ENCODE assay signal across 7 mouse cellular contexts in the genomic region with DNA sequence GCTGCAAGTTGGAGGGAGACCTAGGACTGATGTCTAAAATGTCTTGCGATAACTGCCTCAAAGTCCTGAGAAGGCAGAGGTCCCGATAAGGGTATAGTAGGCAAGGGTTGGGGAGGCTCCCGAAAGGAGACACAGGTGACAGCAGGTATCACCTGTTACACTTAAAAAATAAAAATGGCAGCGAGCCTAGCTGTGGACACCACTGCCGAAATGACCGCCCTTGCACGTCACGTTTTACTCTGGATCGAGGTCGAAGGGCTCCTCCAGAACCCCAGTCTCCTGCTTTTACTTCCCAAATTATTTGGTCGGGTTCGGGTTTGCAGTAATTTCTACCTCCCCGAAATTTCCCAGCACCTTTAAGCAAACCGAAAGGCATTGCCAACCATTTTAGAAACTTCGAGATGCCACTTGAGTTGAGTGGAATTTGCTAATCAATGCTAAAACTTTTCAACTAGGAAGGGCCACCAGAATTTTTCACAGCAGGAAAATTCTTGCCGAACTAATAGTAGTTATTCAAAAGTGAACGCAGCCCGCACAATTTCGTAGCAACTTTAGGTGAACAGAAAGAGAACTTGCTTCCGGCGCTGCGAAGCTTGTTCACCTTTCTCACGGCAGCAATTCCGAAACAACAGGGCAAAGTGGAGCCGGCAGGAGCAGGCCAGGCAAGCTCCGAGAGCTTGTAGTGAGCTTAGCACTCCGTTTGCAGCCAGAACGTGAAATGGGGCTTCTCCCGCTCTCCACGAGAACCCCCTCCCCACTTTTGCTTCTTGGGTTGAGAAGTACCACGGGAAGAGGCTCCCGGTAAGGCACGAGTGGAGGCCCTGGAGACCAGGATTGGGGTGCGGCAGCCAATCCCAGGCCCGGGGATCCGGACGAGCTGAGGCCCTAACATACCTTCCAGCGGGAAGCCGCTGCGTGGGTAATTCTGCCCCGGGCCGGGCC. TPM values are rescaled to one million over a fixed set of nuclear protein-coding genes. Genes with fewer than 3 reads are reported as not detected.
A peak's percentile ranks its signal among the peaks of the same experiment; 100 is the strongest.
DNase-seq lines count a peak whose midpoint lies in the region; ATAC-seq and TF ChIP-seq lines count a peak whose summit lies in the region.

No protein-coding gene starts in this region.

- H3K36me3 ChIP-seq in C2C12 (ENCODE audit: control insufficient read depth, insufficient read depth), result no peaks in the 10 kb centered on the region
- no peaks in the 10 kb centered on the region for H3K36me3 ChIP-seq in forebrain, embryonic 15.5 days
- no peaks in the 10 kb centered on the region for H3K36me3 ChIP-seq in liver, embryonic 14.5 days (replicated peaks; ENCODE audit: control insufficient read depth, insufficient read depth, low read depth)

- TF ChIP-seq EP300 in liver, embryonic 14.5 days (IDR thresholded peaks at IDR 0.05; ENCODE audit: low read depth), result no peak

- no peaks in the 10 kb centered on the region for H3K79me2 ChIP-seq in C2C12 (ENCODE audit: control insufficient read depth, insufficient read depth)

- TF ChIP-seq CTCF in C2C12 (IDR thresholded peaks at IDR 0.05; ENCODE audit: control insufficient read depth, insufficient read depth, insufficient read length), result no peak
- no peak for TF ChIP-seq CTCF in liver, embryonic 14.5 days (IDR thresholded peaks at IDR 0.05; ENCODE audit: low read depth)

- no peak for DNase-seq in liver, embryonic 14.5 days (ENCODE audit: low read depth in 3 of 3, low spot score in 3 of 3)
- no peak for DNase-seq in gastrocnemius, postnatal 10 days
- DNase-seq in cerebellum, adult 9-10 months, result no peak

- no peaks in the 10 kb centered on the region for H3K79me3 ChIP-seq in C2C12 (ENCODE audit: low read depth)

- H3K4me2 ChIP-seq in forebrain, embryonic 15.5 days (replicated peaks), result no peak overlapping the region; the same call in 1 of the 2 replicates
- peak overlapping the region; percentile 26 for H3K4me2 ChIP-seq in liver, embryonic 14.5 days (ENCODE audit: low read depth)

- H3K9me3 ChIP-seq in forebrain, embryonic 15.5 days, result no peaks in the 10 kb centered on the region
- H3K9me3 ChIP-seq in liver, embryonic 14.5 days (ENCODE audit: control insufficient read depth, low read length), result no peaks in the 10 kb centered on the region

- H3K9ac ChIP-seq in forebrain, embryonic 15.5 days (replicated peaks), result no peak overlapping the region
- no peak overlapping the region for H3K9ac ChIP-seq in liver, embryonic 14.5 days (replicated peaks)

- peak overlapping the region; percentile 21 for H3K4me3 ChIP-seq in C2C12 (ENCODE audit: insufficient read depth, poor library complexity, severe bottlenecking)
- peak overlapping the region; percentile 16 for H3K4me3 ChIP-seq in forebrain, embryonic 15.5 days
- peak overlapping the region in 1 of 2 experiments; percentile 8; a peak in 2 of 4 replicates for H3K4me3 ChIP-seq in liver, embryonic 14.5 days (ENCODE audit: insufficient read depth in 1 of 2, low read depth in 2 of 2, low read length in 2 of 2)

- H3K27me3 ChIP-seq in C2C12 (ENCODE audit: control insufficient read depth, insufficient read depth, insufficient read length), result no peaks in the 10 kb centered on the region
- peaks cover 94% of the 10 kb centered on the region for H3K27me3 ChIP-seq in forebrain, embryonic 15.5 days
- peaks cover 97% of the 10 kb centered on the region for H3K27me3 ChIP-seq in liver, embryonic 14.5 days (ENCODE audit: control insufficient read depth, insufficient read depth, low read length)

- WGBS in forebrain, embryonic 15.5 days, result under 1% methylated on average over 42 of the region's 42 CpGs
- 2% methylated on average over 42 of the region's 42 CpGs for WGBS in liver, embryonic 14.5 days (ENCODE audit: insufficient replicate concordance)

- H3K27ac ChIP-seq in forebrain, embryonic 15.5 days (replicated peaks), result no peak overlapping the region
- no peak overlapping the region for H3K27ac ChIP-seq in liver, embryonic 14.5 days

- peaks cover 9% of the 10 kb centered on the region for H3K4me1 ChIP-seq in forebrain, embryonic 15.5 days
- no peaks in the 10 kb centered on the region for H3K4me1 ChIP-seq in liver, embryonic 14.5 days (replicated peaks; ENCODE audit: control insufficient read depth in 2 of 2, insufficient read depth in 2 of 2, low read length in 1 of 2)

- peak; percentile 23 for ATAC-seq in CD4-positive, CD25-positive, alpha-beta regulatory T cell, adult 4 months
- ATAC-seq in forebrain, embryonic 15.5 days (replicated peaks), result no peak
- ATAC-seq in liver, embryonic 14.5 days (ENCODE audit: insufficient read depth), result no peak
- no peak for ATAC-seq in monocyte, adult 5-6 weeks (replicated peaks; ENCODE audit: insufficient number of reproducible peaks, low FRiP score, low TSS enrichment, poor library complexity, severe bottlenecking)

- peak overlapping the region; percentile 68 for H3ac ChIP-seq in C2C12 (ENCODE audit: control insufficient read depth, insufficient read length, low read depth)

TF ChIP-seq in C2C12, 6 proteins besides CTCF, POLR2A, EP300 and RAD21:
- TF ChIP-seq USF1 (IDR thresholded peaks at IDR 0.05; ENCODE audit: low read depth), result no peak
- TF ChIP-seq MAX (IDR thresholded peaks at IDR 0.05), result no peak
- no peak for TF ChIP-seq FOSL1 (IDR thresholded peaks at IDR 0.05; ENCODE audit: insufficient read depth, low read length, poor library complexity, severe bottlenecking)
- no peak for TF ChIP-seq MYOG (IDR thresholded peaks at IDR 0.05; ENCODE audit: control insufficient read depth, extremely low read depth, insufficient read length)
- no peak for TF ChIP-seq MYOD1 (IDR thresholded peaks at IDR 0.05; ENCODE audit: control insufficient read depth, insufficient read length, low read depth)
- TF ChIP-seq CEBPB (IDR thresholded peaks at IDR 0.05; ENCODE audit: low read depth), result no peak
TF ChIP-seq in C2C12: peak in this region for 0.

RNA-seq across cellular contexts. Expression of a gene that starts 0.9 kb away (rescaled TPM):
- polyA plus RNA-seq in C2C12 (2012; fragmentation: generic; extraction: Trizol), result 0.23 TPM
- not detected for polyA plus RNA-seq in CD4-positive, CD25-positive, alpha-beta regulatory T cell, adult 4 months (2017; shearing (Covaris generic))
- 0.19 and 0.70 TPM in 2 replicates for polyA plus RNA-seq in forebrain, embryonic 15.5 days (2015; fragmentation: Nextera tagmentation; extraction: Ambion mirVana)
- 0.01 TPM in 1 of 2 replicates, not detected in the other for polyA plus RNA-seq in liver, embryonic 14.5 days (2012; rRNA removed)
- not detected in 2 replicates for polyA plus RNA-seq in liver, embryonic 14.5 days (2014; fragmentation: Nextera tagmentation; extraction: Ambion mirVana)
- under 1 TPM in 1 of 2 experiments, not detected in 1; 0.07 TPM for total RNA-seq in gastrocnemius, postnatal 10 days (2021)
- total RNA-seq in monocyte, adult 5-6 weeks (2017), result not detected in 3 replicates
